Mouse (Mus musculus) kidney, postnatal 0 days (tissue): Measurements from ENCODE around the gene Adra2c. TPM values are rescaled to one million over a fixed set of nuclear protein-coding genes. Genes with fewer than 3 reads are reported as not detected.
A peak's percentile ranks its signal among the peaks of the same experiment; 100 is the strongest.

ENCODE experiments used
- ATAC-seq: fragments of 200-750 bp; cut with Nextera tagmentation; replicated peaks from 2 replicates; pipeline ENCODE4 v1.8.0; 2017; ENCODE audit warnings: low read depth, moderate number of reproducible peaks, moderate TSS enrichment, moderate library complexity; ENCODE audit not compliant: low FRiP score
- DNase-seq: peaks from one replicate; pipeline ENCODE4 v3.0.0-alpha.2; 2016; ENCODE audit warnings: low spot score
- H3K27ac ChIP-seq: fragments of 300-500 bp; sonication (generic); 2 replicates; pipeline ENCODE4 v1.5.1; 2014; ENCODE audit warnings: mild to moderate bottlenecking
- H3K27me3 ChIP-seq: fragments of 300-500 bp; sonication (generic); 2 replicates; pipeline ENCODE4 v1.6.1; 2014; ENCODE audit warnings: low read length, mixed read lengths; ENCODE audit not compliant: insufficient read depth
- H3K36me3 ChIP-seq: fragments of 300-500 bp; sonication (generic); 2 replicates; pipeline ENCODE4 v1.6.1; 2014; ENCODE audit warnings: low read length, mixed read lengths; ENCODE audit not compliant: insufficient read depth
- H3K4me1 ChIP-seq: fragments of 300-500 bp; sonication (generic); replicated peaks from 2 replicates; pipeline ENCODE4 v1.6.1; 2014; ENCODE audit warnings: antibody characterized with exemption, low read length, mixed read lengths; ENCODE audit not compliant: insufficient read depth
- H3K4me2 ChIP-seq: fragments of 300-500 bp; sonication (generic); 2 replicates; pipeline ENCODE4 v1.6.1; 2014; ENCODE audit warnings: mild to moderate bottlenecking, low read length, moderate library complexity, mixed read lengths
- H3K4me3 ChIP-seq: fragments of 300-500 bp; sonication (generic); replicated peaks from 2 replicates; pipeline ENCODE4 v1.5.1; 2014; ENCODE audit warnings: low read depth, low read length
- H3K9ac ChIP-seq: fragments of 300-500 bp; sonication (generic); 2 replicates; pipeline ENCODE4 v1.6.1; 2014; ENCODE audit warnings: low read depth, low read length
- H3K9me3 ChIP-seq: fragments of 300-500 bp; sonication (generic); replicated peaks from 2 replicates; pipeline ENCODE4 v1.6.1; 2016; ENCODE audit warnings: low read length, inconsistent platforms, mixed read lengths
- CTCF ChIP-seq: IDR thresholded peaks from 2 replicates; pipeline ENCODE4 v1.5.1; 2016; ENCODE audit warnings: antibody characterized with exemption, low read depth, mild to moderate bottlenecking, moderate library complexity
- WGBS: fragments of 180-500 bp; shearing (Covaris S2); extraction: QIAGEN DNeasy Blood & Tissue Kit; methylation state at CpG from one replicate; pipeline ENCODE4 v1.1.7; 2014; 5-methylcytosine and 5-hydroxymethylcytosine counted together
- polyA plus RNA-seq: library from polyadenylated mRNA; unstranded; fragments of >200 nt; fragmentation: Nextera tagmentation; extraction: Ambion mirVana; gene quantifications from 2 replicates; pipeline ENCODE4 v1.2.1, GENCODE M21; 2015

Adra2c gene
- polyA plus RNA-seq, 1 experiment from 2014 or later: 0.21 TPM

DNA sequence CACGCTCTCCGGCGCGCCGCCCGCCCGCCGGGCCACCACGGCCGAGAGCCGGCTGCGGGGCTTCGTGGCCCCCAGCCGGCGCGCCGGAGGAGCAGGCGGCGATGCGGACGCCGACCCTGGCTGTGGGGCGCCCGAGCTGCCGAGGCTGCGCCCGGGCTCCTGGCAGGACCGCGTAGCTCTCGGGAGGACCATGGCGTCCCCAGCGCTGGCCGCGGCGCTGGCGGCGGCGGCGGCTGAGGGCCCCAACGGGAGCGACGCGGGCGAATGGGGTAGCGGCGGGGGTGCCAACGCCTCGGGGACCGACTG lies 1.5 kb downstream of the Adra2c start:
- H3K27me3 ChIP-seq: peaks cover 61% of the 10 kb centered on the region
- H3K9ac ChIP-seq: no peak overlapping the region
- ATAC-seq (no peak), DNase-seq (no peak)
- H3K4me2 ChIP-seq: peak overlapping the region; percentile 88
- no peak overlapping the region for H3K27ac ChIP-seq
- TF ChIP-seq CTCF: no peak
- no peaks in the 10 kb centered on the region for H3K36me3 ChIP-seq
- H3K4me1 ChIP-seq: peaks cover 17% of the 10 kb centered on the region
- 1% methylated on average over 34 of the region's 49 CpGs for WGBS
- peak overlapping the region; percentile 46 for H3K4me3 ChIP-seq
- no peaks in the 10 kb centered on the region for H3K9me3 ChIP-seq

GRCm38 (mm10) chr5:35280002-35280782 lies 2.1 kb downstream of the Adra2c start:
- no peak for ATAC-seq
- peaks cover 17% of the 10 kb centered on the region for H3K4me1 ChIP-seq
- TF ChIP-seq CTCF: no peak; the same call in 1 of the 2 replicates
- no peaks in the 10 kb centered on the region for H3K9me3 ChIP-seq
- peak overlapping the region; percentile 88 for H3K4me2 ChIP-seq
- peak overlapping the region; percentile 46 for H3K4me3 ChIP-seq
- H3K27me3 ChIP-seq: peaks cover 61% of the 10 kb centered on the region
- H3K27ac ChIP-seq: no peak overlapping the region
- no peaks in the 10 kb centered on the region for H3K36me3 ChIP-seq
- 4% methylated on average over 72 of the region's 75 CpGs for WGBS
- DNase-seq: no peak
- no peak overlapping the region for H3K9ac ChIP-seq

GRCm38 (mm10) chr5:35280783-35281165 lies 2.7 kb downstream of the Adra2c start:
- peaks cover 61% of the 10 kb centered on the region for H3K27me3 ChIP-seq
- no peak for ATAC-seq
- no peak for DNase-seq
- H3K4me1 ChIP-seq: peaks cover 17% of the 10 kb centered on the region
- H3K36me3 ChIP-seq: no peaks in the 10 kb centered on the region
- H3K9me3 ChIP-seq: no peaks in the 10 kb centered on the region
- TF ChIP-seq CTCF: no peak
- peak overlapping the region; percentile 88 for H3K4me2 ChIP-seq
- WGBS: 4% methylated on average over 40 of the region's 40 CpGs
- H3K27ac ChIP-seq: no peak overlapping the region
- H3K4me3 ChIP-seq: peak overlapping the region; percentile 14; the same call in 1 of the 2 replicates
- no peak overlapping the region for H3K9ac ChIP-seq

DNA sequence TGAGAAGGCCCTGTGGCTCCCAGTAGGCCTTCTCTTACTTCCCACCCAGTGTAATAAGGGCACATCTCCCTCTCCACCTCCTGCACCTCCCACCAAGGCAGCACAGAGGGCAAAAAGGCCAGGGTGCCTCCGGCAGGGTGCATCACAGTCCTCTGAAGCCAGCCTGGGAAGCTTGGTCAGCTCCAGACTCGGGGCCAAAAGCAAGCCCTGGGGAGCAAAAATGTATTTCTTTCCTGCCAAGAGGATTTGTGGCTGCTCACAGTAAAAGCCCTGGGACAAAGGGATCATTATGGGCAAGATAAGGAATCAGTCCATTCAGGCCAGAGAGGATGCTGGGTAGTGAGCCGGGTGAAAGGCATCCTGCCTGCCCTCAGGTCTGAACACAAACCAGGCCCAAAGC lies 7.2 kb downstream of the Adra2c start:
- Histone ChIP-seq H3K27ac (no peak overlapping the region), H3K9me3 (no peaks in the 10 kb centered on the region), H3K4me1 (0 out of 2 replicates have a peak, but pooled peaks cover 6% of the 10 kb centered on the region), H3K4me2 (no peak overlapping the region), H3K4me3 (no peak overlapping the region), H3K9ac (no peak overlapping the region), H3K36me3 (no peaks in the 10 kb centered on the region), H3K27me3 (peaks cover 21% of the 10 kb centered on the region)
- no peak for TF ChIP-seq CTCF
- 37% methylated on average over 3 of the region's 3 CpGs for WGBS
- DNase-seq (no peak), ATAC-seq (no peak)

- Histone ChIP-seq H3K4me1 (no peaks in the 10 kb centered on the region), H3K36me3 (no peaks in the 10 kb centered on the region), H3K4me2 (no peak overlapping the region), H3K27ac (no peak overlapping the region), H3K27me3 (peaks cover 12% of the 10 kb centered on the region), H3K9ac (no peak overlapping the region), H3K4me3 (no peak overlapping the region), H3K9me3 (no peaks in the 10 kb centered on the region)
- DNase-seq: no peak
- no peak for ATAC-seq
- 71% methylated on average over 5 of the region's 5 CpGs for WGBS
- TF ChIP-seq CTCF: no peak
These were observed 8.1 kb downstream of the Adra2c start for GRCm38 (mm10) chr5:35286190-35286589.

DNA sequence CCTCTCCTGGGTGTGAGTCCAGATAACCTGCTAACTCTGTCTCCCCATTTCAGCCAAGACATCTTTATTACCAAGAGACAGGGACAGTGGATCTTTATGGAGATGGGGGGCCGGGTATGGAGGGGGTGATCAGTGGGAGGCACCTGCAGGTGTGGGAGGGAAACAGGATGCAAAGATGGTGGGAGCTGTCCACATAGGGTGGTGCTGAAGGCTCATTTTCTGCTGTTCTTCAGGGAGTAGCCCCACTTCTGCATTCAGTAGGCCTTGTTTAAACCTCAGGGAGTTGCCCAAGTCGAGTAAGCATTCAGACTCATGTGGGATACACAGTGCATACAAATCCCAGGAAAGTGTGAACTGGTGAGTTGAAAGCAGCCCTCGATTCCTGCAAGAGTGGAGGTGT lies 21.5 kb downstream of the Adra2c start:
- H3K9ac ChIP-seq: no peak overlapping the region
- H3K9me3 ChIP-seq: no peaks in the 10 kb centered on the region
- TF ChIP-seq CTCF: no peak
- no peaks in the 10 kb centered on the region for H3K27me3 ChIP-seq
- no peaks in the 10 kb centered on the region for H3K36me3 ChIP-seq
- no peak overlapping the region for H3K4me2 ChIP-seq
- peak; percentile 37 for DNase-seq
- H3K4me3 ChIP-seq: no peak overlapping the region
- H3K4me1 ChIP-seq: no peaks in the 10 kb centered on the region
- ATAC-seq: no peak
- no peak overlapping the region for H3K27ac ChIP-seq
- WGBS: 11% methylated on average over 3 of the region's 3 CpGs

DNA sequence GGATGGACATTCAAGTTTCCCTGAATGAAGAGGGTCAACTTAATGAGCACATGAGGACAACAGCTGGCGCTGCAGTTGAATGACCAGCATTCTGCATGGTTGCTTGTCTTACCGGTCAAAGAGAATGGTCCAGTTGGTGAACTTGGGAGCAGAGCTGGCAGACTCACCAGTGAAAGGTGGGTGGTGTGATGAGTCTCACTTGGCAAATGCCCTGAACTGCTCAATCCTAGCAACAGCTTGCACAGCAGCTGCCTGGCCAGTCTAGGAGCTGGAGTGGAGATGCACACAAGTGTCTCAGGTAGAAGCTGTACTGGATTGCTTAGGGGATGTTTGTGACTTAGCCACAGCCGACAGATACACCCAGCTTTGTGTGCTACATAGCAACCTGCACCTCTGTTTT lies 26.1 kb downstream of the Adra2c start:
- no peaks in the 10 kb centered on the region for H3K36me3 ChIP-seq
- H3K4me1 ChIP-seq: no peaks in the 10 kb centered on the region
- no peaks in the 10 kb centered on the region for H3K9me3 ChIP-seq
- H3K9ac ChIP-seq: no peak overlapping the region
- ATAC-seq (no peak), DNase-seq (no peak)
- no peak overlapping the region for H3K27ac ChIP-seq
- TF ChIP-seq CTCF: no peak
- H3K4me2 ChIP-seq: no peak overlapping the region
- H3K4me3 ChIP-seq: no peak overlapping the region
- no peaks in the 10 kb centered on the region for H3K27me3 ChIP-seq
- 86% methylated on average over 3 of the region's 3 CpGs for WGBS
